11 mouse cellular contexts compared by ENCODE assay signal in genomic region chr19:44929663-44930062, GRCm38 (mm10). TPM values are rescaled to one million over a fixed set of nuclear protein-coding genes. Genes with fewer than 3 reads are reported as not detected.
DNase-seq lines count a peak whose midpoint lies in the region; ATAC-seq and TF ChIP-seq lines count a peak whose summit lies in the region.
"Had no signal": no experiment of that assay in that cellular context is flagged by ENCODE, and none has a peak within 500 bp of the region (broad histone marks: within the 10 kb centered on the region; RNA-seq: fewer than 3 reads in every experiment).

No protein-coding gene starts in this region.

- no peaks in the 10 kb centered on the region for H3K27me3 ChIP-seq in heart, embryonic 15.5 days
- no peaks in the 10 kb centered on the region for H3K27me3 ChIP-seq in neural tube, embryonic 13.5 days
- H3K27me3 ChIP-seq in hindbrain, postnatal 0 days (ENCODE audit: insufficient read depth, low read length), result no peaks in the 10 kb centered on the region
- H3K27me3 ChIP-seq in neural tube, embryonic 15.5 days (replicated peaks), result no peaks in the 10 kb centered on the region
- H3K27me3 ChIP-seq: limb, embryonic 15.5 days had no signal

- H3K9ac ChIP-seq in heart, embryonic 15.5 days, result no peak overlapping the region
- no peak overlapping the region for H3K9ac ChIP-seq in neural tube, embryonic 13.5 days
- no peak overlapping the region for H3K9ac ChIP-seq in hindbrain, postnatal 0 days (replicated peaks; ENCODE audit: low read length)
- no peak overlapping the region for H3K9ac ChIP-seq in neural tube, embryonic 15.5 days (replicated peaks)
- H3K9ac ChIP-seq: limb, embryonic 15.5 days had no signal

- no peak overlapping the region for H3K4me3 ChIP-seq in heart, embryonic 15.5 days
- peak overlapping the region; percentile 99; the same call in 1 of the 2 replicates for H3K4me3 ChIP-seq in neural tube, embryonic 13.5 days
- H3K4me3 ChIP-seq in hindbrain, postnatal 0 days (ENCODE audit: low read length), result no peak overlapping the region
- H3K4me3 ChIP-seq in neural tube, embryonic 15.5 days (replicated peaks), result no peak overlapping the region

- ATAC-seq in heart, embryonic 15.5 days (replicated peaks; ENCODE audit: insufficient number of reproducible peaks, insufficient read depth, low FRiP score, low read depth), result no peak
- no peak for ATAC-seq in neural tube, embryonic 13.5 days (ENCODE audit: low read depth)
- no peak for ATAC-seq in hindbrain, postnatal 0 days
- no peak for ATAC-seq in neural tube, embryonic 15.5 days (ENCODE audit: low FRiP score)

- no peak for TF ChIP-seq CTCF in hindbrain, postnatal 0 days (IDR thresholded peaks at IDR 0.05; ENCODE audit: low read depth)

- H3K36me3 ChIP-seq in heart, embryonic 15.5 days, result 0 out of 2 replicates have a peak, but pooled peaks cover 4% of the 10 kb centered on the region
- peaks cover 5% of the 10 kb centered on the region; the same call in 1 of the 2 replicates for H3K36me3 ChIP-seq in neural tube, embryonic 13.5 days
- H3K36me3 ChIP-seq in hindbrain, postnatal 0 days (ENCODE audit: insufficient read depth, low read length), result no peaks in the 10 kb centered on the region
- H3K36me3 ChIP-seq in neural tube, embryonic 15.5 days, result no peaks in the 10 kb centered on the region
- H3K36me3 ChIP-seq: limb, embryonic 15.5 days had no signal

- 53% methylated on average over 10 of the region's 10 CpGs for WGBS in heart, embryonic 15.5 days
- 45% methylated on average over 10 of the region's 10 CpGs for WGBS in neural tube, embryonic 13.5 days
- WGBS in hindbrain, postnatal 0 days, result 65% methylated on average over 10 of the region's 10 CpGs
- WGBS in neural tube, embryonic 15.5 days, result 48% methylated on average over 10 of the region's 10 CpGs

- peak overlapping the region; percentile 81 for H3K4me2 ChIP-seq in heart, embryonic 15.5 days
- H3K4me2 ChIP-seq in neural tube, embryonic 13.5 days, result no peak overlapping the region
- peak overlapping the region; percentile 71; the same call in 1 of the 2 replicates for H3K4me2 ChIP-seq in hindbrain, postnatal 0 days (ENCODE audit: low read depth, low read length)
- peak overlapping the region; percentile 70; the same call in 1 of the 2 replicates for H3K4me2 ChIP-seq in neural tube, embryonic 15.5 days

- peaks cover 55% of the 10 kb centered on the region for H3K4me1 ChIP-seq in heart, embryonic 15.5 days (replicated peaks)
- H3K4me1 ChIP-seq in neural tube, embryonic 13.5 days (replicated peaks), result peaks cover 28% of the 10 kb centered on the region
- H3K4me1 ChIP-seq in hindbrain, postnatal 0 days (ENCODE audit: insufficient read depth, low read length), result peaks cover 8% of the 10 kb centered on the region
- H3K4me1 ChIP-seq in neural tube, embryonic 15.5 days, result peaks cover 22% of the 10 kb centered on the region

- H3K27ac ChIP-seq in heart, embryonic 15.5 days, result peak overlapping the region; percentile 86
- no peak overlapping the region for H3K27ac ChIP-seq in neural tube, embryonic 13.5 days (replicated peaks)
- H3K27ac ChIP-seq in hindbrain, postnatal 0 days, result no peak overlapping the region
- H3K27ac ChIP-seq in neural tube, embryonic 15.5 days (replicated peaks), result no peak overlapping the region

- no peaks in the 10 kb centered on the region for H3K9me3 ChIP-seq in heart, embryonic 15.5 days (replicated peaks)
- no peaks in the 10 kb centered on the region for H3K9me3 ChIP-seq in neural tube, embryonic 13.5 days
- no peaks in the 10 kb centered on the region for H3K9me3 ChIP-seq in hindbrain, postnatal 0 days (ENCODE audit: low read length)
- no peaks in the 10 kb centered on the region for H3K9me3 ChIP-seq in neural tube, embryonic 15.5 days (replicated peaks)
- H3K9me3 ChIP-seq: limb, embryonic 15.5 days had no signal

- no peak for DNase-seq in heart, adult 9 months (ENCODE audit: low spot score in 2 of 2)
- DNase-seq in neural tube, embryonic 10.5 days (ENCODE audit: extremely low spot score, low spot score), result no peak
- no peak for DNase-seq in hindbrain, postnatal 0 days (ENCODE audit: low spot score)
- DNase-seq in spleen, adult 18-20 months, result no peak
- no peak for DNase-seq in layer of hippocampus, postnatal 14 days (ENCODE audit: low spot score in 2 of 2)
- DNase-seq: cerebellum, postnatal 25 days; thymus, adult 18-20 months had no signal

RNA-seq across cellular contexts. Expression of gene Slf2, which starts 1.3 kb away (rescaled TPM):
- polyA plus RNA-seq in heart, embryonic 15.5 days (2015; fragmentation: Nextera tagmentation; extraction: Ambion mirVana), result 28.1 and 30.0 TPM in 2 replicates
- 25.2 and 31.4 TPM in 2 replicates for polyA plus RNA-seq in neural tube, embryonic 13.5 days (2015; fragmentation: Nextera tagmentation; extraction: Ambion mirVana)
- 24.6 and 25.0 TPM in 2 replicates for total RNA-seq in hindbrain, postnatal 0 days (2014; rRNA removed)
- 18.3 and 22.3 TPM in 2 replicates for polyA plus RNA-seq in hindbrain, postnatal 0 days (2015; fragmentation: Nextera tagmentation; extraction: Ambion mirVana)
- 28.4 and 28.7 TPM in 2 replicates for polyA plus RNA-seq in neural tube, embryonic 15.5 days (2015; fragmentation: Nextera tagmentation; extraction: Ambion mirVana)
- total RNA-seq in layer of hippocampus, postnatal 14 days (2021), result 10 to 100 TPM; 30.8 to 34.0 TPM

RNA-seq across cellular contexts. Expression of gene Sema4g, which starts 59.2 kb away (rescaled TPM):
- polyA plus RNA-seq in heart, embryonic 15.5 days (2015; fragmentation: Nextera tagmentation; extraction: Ambion mirVana), result 0.50 and 1.1 TPM in 2 replicates
- polyA plus RNA-seq in neural tube, embryonic 13.5 days (2015; fragmentation: Nextera tagmentation; extraction: Ambion mirVana), result 16.7 and 17.4 TPM in 2 replicates
- 66.9 and 81.0 TPM in 2 replicates for total RNA-seq in hindbrain, postnatal 0 days (2014; rRNA removed)
- 14.2 and 15.7 TPM in 2 replicates for polyA plus RNA-seq in hindbrain, postnatal 0 days (2015; fragmentation: Nextera tagmentation; extraction: Ambion mirVana)
- polyA plus RNA-seq in neural tube, embryonic 15.5 days (2015; fragmentation: Nextera tagmentation; extraction: Ambion mirVana), result 17.4 and 19.4 TPM in 2 replicates
- 10 to 100 TPM; 40.1 to 46.0 TPM for total RNA-seq in layer of hippocampus, postnatal 14 days (2021)
